Mouse (Mus musculus): ENCODE data around the gene Tas1r1. TPM values are rescaled to one million over a fixed set of nuclear protein-coding genes. Genes with fewer than 3 reads are reported as not detected.
A peak's percentile ranks its signal among the peaks of the same experiment; 100 is the strongest.

The Tas1r1 gene
- polyA plus RNA-seq, 1 experiment from 2014 or later = 2.1 TPM

DNA sequence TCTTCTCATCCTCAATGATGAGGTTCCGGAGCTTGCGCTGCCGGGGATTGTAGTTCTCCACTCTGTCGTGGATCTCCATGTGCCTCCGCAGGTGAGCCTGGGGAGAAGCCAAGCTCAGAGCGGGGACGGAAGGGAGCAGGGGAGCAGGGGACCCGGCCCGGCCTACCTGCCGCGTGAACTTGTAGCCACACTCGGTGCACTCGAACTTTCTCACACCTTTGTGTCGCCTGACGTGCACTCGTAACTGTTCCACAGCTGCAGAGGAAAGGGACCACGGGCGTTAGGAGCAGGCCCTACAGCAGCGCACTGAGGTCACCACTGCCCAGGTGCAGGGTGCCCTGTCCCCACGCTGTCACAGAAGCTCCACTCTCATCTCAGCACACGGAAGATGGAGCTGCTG lies 18.3 kb downstream of the Tas1r1 start:
- ATAC-seq (ENCODE audit: low read depth) = no peak
- Histone ChIP-seq H3K4me2 (ENCODE audit: low read depth, low read length) (no peak overlapping the region), H3K4me3 (ENCODE audit: low read depth, low read length) (no peak overlapping the region), H3K9ac (replicated peaks; ENCODE audit: low read depth, low read length) (no peak overlapping the region), H3K27me3 (ENCODE audit: control insufficient read depth, insufficient read depth, low read length) (no peaks in the 10 kb centered on the region), H3K9me3 (ENCODE audit: control insufficient read depth, low read length) (no peaks in the 10 kb centered on the region), H3K27ac (ENCODE audit: low read depth, low read length) (no peak overlapping the region), H3K36me3 (ENCODE audit: control insufficient read depth, insufficient read depth, low read length) (peaks cover 36% of the 10 kb centered on the region), H3K4me1 (ENCODE audit: control insufficient read depth, insufficient read depth, low read length) (peaks cover 5% of the 10 kb centered on the region)
- whole genome bisulfite sequencing = 96% methylated on average over 21 of the region's 21 CpGs

DNA sequence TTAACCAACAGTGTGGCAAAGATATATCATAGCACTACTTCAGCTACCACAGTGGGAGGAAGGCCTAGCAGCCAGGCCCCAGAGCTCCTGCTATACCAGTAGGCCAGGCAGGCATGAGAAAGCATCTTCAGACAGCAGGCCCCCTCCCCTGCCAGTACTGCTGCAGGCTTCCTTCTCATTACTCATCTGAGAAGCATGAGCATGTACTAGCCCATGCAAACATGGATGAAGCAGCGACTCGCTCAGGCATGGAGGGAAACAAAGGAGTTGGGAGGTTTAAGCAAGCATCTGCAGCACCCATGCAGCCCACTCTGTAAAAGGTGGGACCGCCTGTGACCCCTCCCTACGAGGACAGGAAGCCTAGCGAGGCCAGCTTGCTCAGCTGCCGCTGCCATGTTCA lies 19.3 kb downstream of the Tas1r1 start:
- Histone ChIP-seq H3K36me3 (ENCODE audit: control insufficient read depth, insufficient read depth, low read length) (peaks cover 38% of the 10 kb centered on the region), H3K27ac (ENCODE audit: low read depth, low read length) (no peak overlapping the region), H3K4me1 (ENCODE audit: control insufficient read depth, insufficient read depth, low read length) (no peaks in the 10 kb centered on the region), H3K4me3 (ENCODE audit: low read depth, low read length) (no peak overlapping the region), H3K9me3 (ENCODE audit: control insufficient read depth, low read length) (no peaks in the 10 kb centered on the region), H3K4me2 (ENCODE audit: low read depth, low read length) (no peak overlapping the region), H3K27me3 (ENCODE audit: control insufficient read depth, insufficient read depth, low read length) (no peaks in the 10 kb centered on the region), H3K9ac (replicated peaks; ENCODE audit: low read depth, low read length) (no peak overlapping the region)
- ATAC-seq (ENCODE audit: low read depth) = no peak
- WGBS = 93% methylated on average over 6 of the region's 6 CpGs

DNA sequence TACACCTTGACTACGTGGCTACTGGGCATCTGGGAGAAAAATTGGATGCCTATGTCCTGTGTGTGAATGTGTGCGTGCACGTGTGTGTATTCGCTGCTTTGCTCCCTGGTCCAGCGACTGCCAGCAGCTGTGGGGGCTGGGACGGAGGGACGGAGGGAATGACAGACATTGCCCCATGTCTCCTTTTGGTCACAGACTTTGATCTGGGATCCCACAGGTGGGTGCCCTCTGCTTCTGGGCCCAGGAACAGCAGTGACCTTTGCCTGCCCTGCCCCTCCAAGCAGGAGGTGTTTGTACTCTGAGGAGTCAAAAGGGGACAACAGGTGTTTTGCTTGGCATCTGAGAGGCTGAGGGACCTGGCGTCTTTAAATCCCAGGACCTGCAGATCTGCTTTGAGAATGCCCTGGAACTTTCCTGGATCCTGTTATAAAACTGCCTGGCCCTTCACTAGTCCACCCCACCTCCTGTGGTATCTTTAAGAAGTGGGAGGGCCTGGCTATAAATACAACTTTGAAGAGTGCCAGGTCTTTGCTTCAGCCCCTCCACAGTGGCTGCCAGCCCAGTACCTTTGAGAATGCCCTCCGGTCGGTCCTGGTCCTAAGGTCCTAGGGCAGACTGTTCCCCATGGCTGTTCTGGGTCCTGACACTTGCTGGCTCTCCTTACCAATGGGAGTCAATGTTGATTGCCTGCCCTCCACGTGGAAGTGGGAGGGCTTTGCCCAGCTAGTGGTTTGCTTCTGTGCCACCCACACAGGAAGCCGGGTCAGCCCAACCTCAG lies 25.1 kb downstream of the Tas1r1 start:
- H3K4me3 ChIP-seq (ENCODE audit: low read depth, low read length) = no peak overlapping the region
- peaks cover 17% of the 10 kb centered on the region for H3K4me1 ChIP-seq (ENCODE audit: control insufficient read depth, insufficient read depth, low read length)
- no peak overlapping the region for H3K27ac ChIP-seq (ENCODE audit: low read depth, low read length)
- H3K9me3 ChIP-seq (ENCODE audit: control insufficient read depth, low read length) = no peaks in the 10 kb centered on the region
- no peak overlapping the region for H3K9ac ChIP-seq (replicated peaks; ENCODE audit: low read depth, low read length)
- ATAC-seq (ENCODE audit: low read depth) = no peak
- H3K4me2 ChIP-seq (ENCODE audit: low read depth, low read length) = no peak overlapping the region
- H3K36me3 ChIP-seq (ENCODE audit: control insufficient read depth, insufficient read depth, low read length) = peaks cover 7% of the 10 kb centered on the region; the same call in 1 of the 2 replicates
- H3K27me3 ChIP-seq (ENCODE audit: control insufficient read depth, insufficient read depth, low read length) = peaks cover 12% of the 10 kb centered on the region
- 87% methylated on average over 12 of the region's 12 CpGs for WGBS

DNA sequence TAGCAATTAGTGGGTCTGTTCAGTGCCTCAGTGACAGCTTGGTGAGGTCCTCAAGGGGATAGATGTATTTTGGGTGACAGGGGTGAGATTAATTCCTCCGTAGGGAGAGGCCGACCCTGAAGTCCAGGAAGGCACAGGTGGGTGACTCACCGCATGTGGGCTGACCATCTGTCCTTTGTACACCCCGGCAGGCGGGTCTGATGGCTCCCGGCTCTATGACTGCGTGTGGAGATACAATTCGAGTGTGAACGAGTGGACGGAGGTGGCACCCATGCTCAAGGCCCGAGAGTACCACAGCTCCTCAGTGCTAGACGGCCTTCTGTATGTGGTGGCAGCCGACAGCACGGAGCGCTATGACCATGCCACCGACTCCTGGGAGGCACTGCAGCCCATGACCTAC lies 26.3 kb downstream of the Tas1r1 start:
- Histone ChIP-seq H3K4me1 (ENCODE audit: control insufficient read depth, insufficient read depth, low read length) (peaks cover 17% of the 10 kb centered on the region), H3K36me3 (ENCODE audit: control insufficient read depth, insufficient read depth, low read length) (0 out of 2 replicates have a peak, but pooled peaks cover 3% of the 10 kb centered on the region), H3K4me2 (ENCODE audit: low read depth, low read length) (no peak overlapping the region), H3K9ac (replicated peaks; ENCODE audit: low read depth, low read length) (no peak overlapping the region), H3K27ac (ENCODE audit: low read depth, low read length) (no peak overlapping the region), H3K9me3 (ENCODE audit: control insufficient read depth, low read length) (no peaks in the 10 kb centered on the region), H3K4me3 (ENCODE audit: low read depth, low read length) (no peak overlapping the region), H3K27me3 (ENCODE audit: control insufficient read depth, insufficient read depth, low read length) (peaks cover 13% of the 10 kb centered on the region)
- no peak for ATAC-seq (ENCODE audit: low read depth)
- WGBS = 94% methylated on average over 16 of the region's 16 CpGs

DNA sequence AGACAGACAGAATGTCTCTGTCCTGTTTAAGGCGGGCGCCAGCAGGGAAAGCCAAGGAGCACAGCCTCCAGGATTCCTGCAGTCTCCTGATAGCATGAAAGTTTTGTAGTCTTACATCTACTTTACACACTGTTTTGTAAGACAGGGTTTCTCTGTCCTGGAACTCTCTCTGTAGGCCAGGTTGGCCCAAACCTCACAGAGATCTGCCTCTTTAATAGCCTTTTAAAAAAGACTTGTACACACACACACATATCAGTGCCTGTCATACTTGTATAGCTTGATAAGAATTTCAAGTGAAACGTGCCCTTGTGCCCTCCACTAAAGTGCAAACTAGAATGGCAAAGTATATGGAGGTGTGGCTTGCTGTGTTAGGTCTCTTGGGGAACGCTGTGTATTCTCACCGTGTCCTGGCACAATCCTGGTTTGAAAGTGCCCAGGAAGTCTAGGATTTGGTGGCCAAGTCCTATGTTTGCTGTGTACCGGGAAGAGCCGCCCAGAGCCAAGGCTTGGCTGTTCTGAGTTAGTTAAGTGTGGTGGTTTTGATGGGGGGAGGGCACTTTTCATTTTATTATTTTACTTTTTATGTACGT lies 27.1 kb downstream of the Tas1r1 start:
- H3K4me2 ChIP-seq (ENCODE audit: low read depth, low read length) = peak overlapping the region; percentile 100
- H3K9me3 ChIP-seq (ENCODE audit: control insufficient read depth, low read length) = no peaks in the 10 kb centered on the region
- no peak for ATAC-seq (ENCODE audit: low read depth)
- H3K4me3 ChIP-seq (ENCODE audit: low read depth, low read length) = peak overlapping the region; percentile 71; the same call in 1 of the 2 replicates
- 84% methylated on average over 8 of the region's 8 CpGs for WGBS
- H3K36me3 ChIP-seq (ENCODE audit: control insufficient read depth, insufficient read depth, low read length) = 0 out of 2 replicates have a peak, but pooled peaks cover 3% of the 10 kb centered on the region
- H3K9ac ChIP-seq (replicated peaks; ENCODE audit: low read depth, low read length) = no peak overlapping the region
- peaks cover 20% of the 10 kb centered on the region for H3K27me3 ChIP-seq (ENCODE audit: control insufficient read depth, insufficient read depth, low read length)
- H3K27ac ChIP-seq (ENCODE audit: low read depth, low read length) = no peak overlapping the region
- H3K4me1 ChIP-seq (ENCODE audit: control insufficient read depth, insufficient read depth, low read length) = peaks cover 17% of the 10 kb centered on the region

DNA sequence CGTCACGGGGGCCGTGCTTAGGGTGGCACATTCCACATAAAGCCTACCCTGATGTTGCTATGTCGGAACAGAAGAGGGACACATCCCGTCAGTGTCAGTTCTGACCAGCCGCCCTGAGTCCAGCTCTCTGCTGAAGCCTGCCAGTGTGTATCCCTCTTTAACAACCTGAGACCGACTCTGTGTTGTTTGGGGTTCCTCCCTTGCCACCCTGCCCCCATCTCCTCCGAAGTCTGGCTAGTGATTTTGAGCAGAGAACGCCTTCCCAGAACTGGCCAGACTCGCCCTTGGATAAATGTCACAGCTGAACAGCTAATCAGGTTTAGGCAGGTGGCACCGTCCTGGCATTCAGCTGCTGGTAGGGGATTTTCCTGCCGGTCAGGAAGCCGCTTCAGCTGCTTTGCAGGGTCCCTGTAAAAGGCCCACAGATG lies 27.6 kb downstream of the Tas1r1 start:
- no peak overlapping the region for H3K27ac ChIP-seq (ENCODE audit: low read depth, low read length)
- H3K4me2 ChIP-seq (ENCODE audit: low read depth, low read length) = peak overlapping the region; percentile 100
- H3K4me3 ChIP-seq (ENCODE audit: low read depth, low read length) = peak overlapping the region; percentile 71
- H3K36me3 ChIP-seq (ENCODE audit: control insufficient read depth, insufficient read depth, low read length) = 0 out of 2 replicates have a peak, but pooled peaks cover 3% of the 10 kb centered on the region
- no peak for ATAC-seq (ENCODE audit: low read depth)
- H3K9me3 ChIP-seq (ENCODE audit: control insufficient read depth, low read length) = no peaks in the 10 kb centered on the region
- H3K4me1 ChIP-seq (ENCODE audit: control insufficient read depth, insufficient read depth, low read length) = peaks cover 17% of the 10 kb centered on the region
- 17% methylated on average over 13 of the region's 13 CpGs for WGBS
- H3K27me3 ChIP-seq (ENCODE audit: control insufficient read depth, insufficient read depth, low read length) = peaks cover 20% of the 10 kb centered on the region
- no peak overlapping the region for H3K9ac ChIP-seq (replicated peaks; ENCODE audit: low read depth, low read length)

DNA sequence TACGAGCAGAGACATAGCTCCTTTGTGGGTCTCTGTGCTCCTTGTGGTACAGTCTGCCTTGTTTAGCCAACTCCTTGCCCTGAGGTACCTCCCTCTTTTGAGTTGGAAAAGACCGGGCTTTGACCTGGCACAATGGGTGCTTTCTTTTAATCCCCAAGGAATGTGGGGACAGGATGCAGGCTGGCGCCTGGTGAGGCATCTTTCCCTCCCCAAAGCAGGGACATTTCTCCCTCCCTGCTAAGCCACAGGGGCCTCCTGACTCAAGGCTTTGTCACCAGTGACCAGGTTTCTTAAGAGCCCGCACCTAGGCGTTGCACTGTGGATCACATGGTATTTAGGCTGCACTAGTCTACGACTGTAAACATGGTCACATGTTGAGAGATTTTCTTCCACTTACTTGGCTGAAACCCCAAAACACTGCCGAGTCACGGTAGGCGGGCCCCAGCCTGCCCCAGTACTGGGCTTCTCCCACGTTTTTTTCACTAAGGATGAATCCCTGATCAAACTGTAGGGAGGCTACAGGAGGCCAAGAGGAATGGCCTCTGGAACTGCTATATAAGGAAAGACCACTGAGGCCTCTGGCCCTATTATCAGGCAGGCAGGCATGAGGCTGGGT lies 28.2 kb downstream of the Tas1r1 start:
- no peak overlapping the region for H3K27ac ChIP-seq (ENCODE audit: low read depth, low read length)
- peak overlapping the region; percentile 100 for H3K4me2 ChIP-seq (ENCODE audit: low read depth, low read length)
- peaks cover 20% of the 10 kb centered on the region for H3K27me3 ChIP-seq (ENCODE audit: control insufficient read depth, insufficient read depth, low read length)
- peak overlapping the region; percentile 71 for H3K4me3 ChIP-seq (ENCODE audit: low read depth, low read length)
- H3K9ac ChIP-seq (replicated peaks; ENCODE audit: low read depth, low read length) = no peak overlapping the region
- 3% methylated on average over 10 of the region's 10 CpGs for WGBS
- H3K36me3 ChIP-seq (ENCODE audit: control insufficient read depth, insufficient read depth, low read length) = 0 out of 2 replicates have a peak, but pooled peaks cover 3% of the 10 kb centered on the region
- ATAC-seq (ENCODE audit: low read depth) = no peak
- H3K9me3 ChIP-seq (ENCODE audit: control insufficient read depth, low read length) = no peaks in the 10 kb centered on the region
- H3K4me1 ChIP-seq (ENCODE audit: control insufficient read depth, insufficient read depth, low read length) = peaks cover 17% of the 10 kb centered on the region

DNA sequence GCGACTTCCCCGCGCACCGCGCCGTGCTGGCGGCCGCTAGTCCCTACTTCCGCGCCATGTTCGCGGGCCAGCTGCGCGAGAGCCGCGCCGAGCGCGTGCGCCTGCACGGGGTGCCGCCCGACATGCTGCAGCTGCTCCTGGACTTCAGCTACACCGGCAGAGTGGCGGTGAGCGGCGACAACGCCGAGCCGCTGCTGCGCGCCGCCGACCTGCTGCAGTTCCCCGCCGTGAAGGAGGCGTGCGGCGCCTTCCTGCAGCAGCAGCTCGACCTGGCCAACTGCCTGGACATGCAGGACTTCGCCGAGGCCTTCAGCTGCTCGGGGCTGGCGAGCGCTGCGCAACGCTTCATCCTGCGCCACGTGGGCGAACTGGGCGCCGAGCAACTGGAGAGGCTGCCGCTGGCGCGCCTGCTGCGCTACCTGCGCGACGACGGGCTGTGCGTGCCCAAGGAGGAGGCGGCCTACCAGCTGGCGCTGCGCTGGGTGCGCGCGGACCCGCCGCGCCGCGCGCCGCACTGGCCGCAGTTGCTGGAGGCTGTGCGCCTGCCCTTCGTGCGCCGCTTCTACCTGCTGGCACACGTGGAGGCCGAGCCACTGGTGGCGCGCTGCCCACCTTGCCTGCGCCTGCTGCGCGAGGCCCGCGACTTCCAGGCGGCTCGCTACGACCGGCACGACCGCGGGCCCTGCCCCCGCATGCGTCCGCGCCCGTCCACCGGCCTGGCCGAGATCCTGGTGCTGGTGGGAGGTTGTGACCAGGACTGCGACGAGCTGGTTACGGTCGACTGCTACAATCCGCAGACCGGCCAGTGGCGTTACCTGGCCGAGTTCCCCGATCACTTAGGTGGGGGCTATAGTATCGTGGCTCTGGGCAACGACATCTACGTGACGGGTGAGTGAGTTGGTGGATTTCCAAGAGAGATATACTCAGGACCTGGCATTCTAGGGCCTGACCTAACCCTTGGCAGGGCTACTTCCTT lies 29.0 kb downstream of the Tas1r1 start:
- Histone ChIP-seq H3K4me1 (ENCODE audit: control insufficient read depth, insufficient read depth, low read length) (peaks cover 17% of the 10 kb centered on the region), H3K9ac (replicated peaks; ENCODE audit: low read depth, low read length) (peak overlapping the region; percentile 67), H3K4me3 (ENCODE audit: low read depth, low read length) (peak overlapping the region; percentile 71), H3K9me3 (ENCODE audit: control insufficient read depth, low read length) (no peaks in the 10 kb centered on the region), H3K27me3 (ENCODE audit: control insufficient read depth, insufficient read depth, low read length) (peaks cover 20% of the 10 kb centered on the region), H3K36me3 (ENCODE audit: control insufficient read depth, insufficient read depth, low read length) (0 out of 2 replicates have a peak, but pooled peaks cover 3% of the 10 kb centered on the region), H3K27ac (ENCODE audit: low read depth, low read length) (peak overlapping the region; percentile 71), H3K4me2 (ENCODE audit: low read depth, low read length) (peak overlapping the region; percentile 100)
- under 1% methylated on average over 115 of the region's 115 CpGs for WGBS
- peak; percentile 78 for ATAC-seq (ENCODE audit: low read depth)

All from neural tube, embryonic 14.5 days (tissue).